Mouse (Mus musculus): ENCODE measurements around the gene Rln3. TPM values are rescaled to one million over a fixed set of nuclear protein-coding genes. Genes with fewer than 3 reads are reported as not detected.

The Rln3 gene
- polyA plus RNA-seq, 1 experiment from 2014 or later: 0.51 TPM

DNA sequence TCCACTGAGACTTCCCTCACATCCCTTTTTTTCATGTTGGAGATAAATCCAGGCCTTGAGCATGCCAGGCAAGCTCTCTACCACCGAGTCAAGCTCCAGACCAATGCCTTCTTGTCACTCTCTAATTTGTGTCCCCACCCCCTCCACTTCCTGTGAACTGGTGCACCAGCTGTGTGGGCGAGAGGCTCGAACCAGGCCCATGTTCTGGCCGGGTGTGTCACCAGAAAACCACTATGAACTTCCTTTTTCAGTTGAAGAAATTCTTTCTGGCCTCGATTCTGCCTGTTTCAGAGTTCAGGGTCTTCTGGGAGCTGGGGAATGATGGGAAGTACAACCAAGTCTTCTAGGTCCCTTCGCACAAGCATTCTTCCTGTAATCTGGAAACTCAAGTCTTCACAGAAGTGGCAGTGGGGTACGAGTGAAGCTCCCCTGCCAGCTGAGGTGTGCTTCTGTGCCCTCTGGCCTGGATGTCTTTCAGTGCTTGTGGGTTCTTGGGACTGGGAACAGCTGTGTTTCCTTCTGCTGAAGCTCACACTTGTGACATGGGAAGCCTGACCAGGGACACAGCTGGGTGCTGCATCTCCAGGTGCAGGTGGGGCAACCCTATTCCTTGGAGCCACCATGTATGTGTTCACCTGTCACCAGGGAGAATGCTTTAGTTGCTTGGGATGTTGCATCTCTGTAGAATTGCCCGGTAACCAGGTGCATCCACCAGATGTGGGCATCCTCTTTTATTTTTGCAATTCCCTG, 19.2 kb upstream of the Rln3 start:
- 79% methylated on average over 8 of the region's 8 CpGs for WGBS
- H3K9ac ChIP-seq: no peak overlapping the region
- H3K4me1 ChIP-seq (replicated peaks): peaks cover 24% of the 10 kb centered on the region
- no peak overlapping the region for H3K4me3 ChIP-seq
- H3K9me3 ChIP-seq: no peaks in the 10 kb centered on the region
- ATAC-seq (ENCODE audit: low FRiP score, low read depth): no peak
- H3K27me3 ChIP-seq: no peaks in the 10 kb centered on the region
- no peak overlapping the region for H3K4me2 ChIP-seq
- H3K27ac ChIP-seq (replicated peaks): no peak overlapping the region
- no peaks in the 10 kb centered on the region for H3K36me3 ChIP-seq

DNA sequence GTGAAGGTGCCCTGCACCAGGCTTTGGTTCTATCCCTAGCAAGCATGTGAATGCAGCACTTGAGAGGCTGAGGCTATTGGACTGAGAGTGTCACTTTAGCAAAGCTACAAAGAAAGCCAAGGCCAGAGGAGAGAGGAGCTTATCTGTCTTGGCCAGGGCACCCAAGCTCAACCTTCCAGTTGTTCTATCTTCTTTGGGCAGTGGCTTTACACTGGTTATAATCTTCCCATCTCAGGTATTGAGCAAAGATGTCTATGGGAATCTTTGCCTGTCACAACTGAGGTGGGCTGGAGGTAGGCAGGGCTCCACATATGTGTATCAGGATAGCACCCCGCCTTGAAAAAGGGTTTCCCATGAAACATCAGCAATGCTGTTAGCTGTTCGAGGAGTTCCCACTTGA, 15.4 kb upstream of the Rln3 start:
- Histone ChIP-seq H3K4me1 (replicated peaks) (peaks cover under 1% of the 10 kb centered on the region; the same call in 1 of the 2 replicates), H3K9ac (no peak overlapping the region), H3K4me2 (no peak overlapping the region), H3K4me3 (no peak overlapping the region), H3K27ac (replicated peaks) (no peak overlapping the region), H3K36me3 (no peaks in the 10 kb centered on the region), H3K9me3 (no peaks in the 10 kb centered on the region), H3K27me3 (no peaks in the 10 kb centered on the region)
- 80% methylated on average over 2 of the region's 2 CpGs for WGBS
- ATAC-seq (ENCODE audit: low FRiP score, low read depth): no peak

DNA sequence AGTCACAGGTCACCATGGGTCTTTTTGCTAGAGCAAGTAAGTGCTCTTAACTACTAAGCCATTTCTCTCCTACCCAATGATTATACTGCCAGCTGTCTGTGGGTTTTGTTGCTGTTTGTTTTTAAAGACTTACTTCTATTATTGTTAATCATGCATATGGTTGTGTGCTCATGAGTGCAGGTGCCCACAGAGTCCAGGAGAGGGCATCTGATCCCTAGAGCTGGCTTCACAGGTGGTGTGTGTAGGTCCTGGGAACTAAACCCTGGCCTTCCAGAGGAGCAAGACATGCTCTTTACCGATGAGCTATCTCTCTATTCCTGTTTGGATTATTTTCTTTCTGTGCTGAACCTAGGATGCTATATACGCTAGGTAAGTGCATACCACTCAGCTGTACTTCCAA, 14.4 kb upstream of the Rln3 start:
- H3K4me2 ChIP-seq: no peak overlapping the region
- H3K27me3 ChIP-seq: no peaks in the 10 kb centered on the region
- no peak overlapping the region for H3K27ac ChIP-seq (replicated peaks)
- no peaks in the 10 kb centered on the region for H3K36me3 ChIP-seq
- H3K4me3 ChIP-seq: no peak overlapping the region
- WGBS: 79% methylated on average over 2 of the region's 2 CpGs
- ATAC-seq (ENCODE audit: low FRiP score, low read depth): no peak
- no peaks in the 10 kb centered on the region for H3K4me1 ChIP-seq (replicated peaks)
- no peak overlapping the region for H3K9ac ChIP-seq
- no peaks in the 10 kb centered on the region for H3K9me3 ChIP-seq

DNA sequence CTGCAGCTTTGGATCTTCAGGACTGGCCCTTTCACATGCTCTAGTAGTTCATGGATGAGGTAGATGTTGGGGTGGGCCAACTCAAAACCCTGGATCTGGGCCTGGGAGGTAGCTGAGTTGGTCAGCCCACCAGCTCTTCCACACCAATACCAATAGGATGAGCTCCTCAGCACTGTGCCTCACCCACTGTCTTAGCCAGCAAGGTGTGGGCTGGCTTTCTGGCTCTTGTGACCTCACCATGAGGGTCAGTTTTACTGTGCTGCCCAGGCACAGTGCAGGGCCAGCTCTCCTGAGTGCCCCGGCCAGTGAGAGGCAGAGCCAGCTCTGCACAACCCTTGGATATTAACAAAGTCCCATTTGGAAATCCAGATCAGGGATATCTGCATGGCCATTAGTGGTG, 13.0 kb upstream of the Rln3 start:
- Histone ChIP-seq H3K27me3 (no peaks in the 10 kb centered on the region), H3K9ac (no peak overlapping the region), H3K36me3 (no peaks in the 10 kb centered on the region), H3K27ac (replicated peaks) (no peak overlapping the region), H3K4me1 (replicated peaks) (no peaks in the 10 kb centered on the region), H3K9me3 (no peaks in the 10 kb centered on the region), H3K4me3 (no peak overlapping the region), H3K4me2 (no peak overlapping the region)
- WGBS: 95% methylated on average over 1 of the region's 1 CpGs
- no peak for ATAC-seq (ENCODE audit: low FRiP score, low read depth)

DNA sequence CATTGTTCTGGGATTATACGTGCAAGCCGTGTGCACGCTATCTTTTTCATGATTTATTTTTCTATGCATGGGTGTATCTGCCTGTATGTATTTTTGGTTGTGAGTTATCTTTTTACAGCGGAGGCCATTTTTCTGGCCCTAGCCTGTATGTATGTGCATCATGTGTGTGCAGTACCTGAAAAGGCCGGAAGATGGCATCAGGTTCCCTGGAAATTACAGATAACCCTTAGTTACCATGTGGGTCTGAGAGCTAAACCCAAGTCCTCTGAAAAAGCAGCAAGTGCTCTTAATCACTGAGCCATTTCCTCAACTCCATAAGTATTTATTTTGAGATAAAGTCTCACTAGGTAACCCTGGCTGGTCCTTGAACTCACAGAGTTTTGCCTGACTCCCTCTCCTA, 8.4 kb upstream of the Rln3 start:
- ATAC-seq (ENCODE audit: low FRiP score, low read depth): no peak
- Histone ChIP-seq H3K27ac (replicated peaks) (no peak overlapping the region), H3K4me3 (no peak overlapping the region), H3K27me3 (no peaks in the 10 kb centered on the region), H3K36me3 (no peaks in the 10 kb centered on the region), H3K9me3 (no peaks in the 10 kb centered on the region), H3K4me1 (replicated peaks) (no peaks in the 10 kb centered on the region), H3K4me2 (no peak overlapping the region), H3K9ac (no peak overlapping the region)
- WGBS: 97% methylated on average over 5 of the region's 5 CpGs

DNA sequence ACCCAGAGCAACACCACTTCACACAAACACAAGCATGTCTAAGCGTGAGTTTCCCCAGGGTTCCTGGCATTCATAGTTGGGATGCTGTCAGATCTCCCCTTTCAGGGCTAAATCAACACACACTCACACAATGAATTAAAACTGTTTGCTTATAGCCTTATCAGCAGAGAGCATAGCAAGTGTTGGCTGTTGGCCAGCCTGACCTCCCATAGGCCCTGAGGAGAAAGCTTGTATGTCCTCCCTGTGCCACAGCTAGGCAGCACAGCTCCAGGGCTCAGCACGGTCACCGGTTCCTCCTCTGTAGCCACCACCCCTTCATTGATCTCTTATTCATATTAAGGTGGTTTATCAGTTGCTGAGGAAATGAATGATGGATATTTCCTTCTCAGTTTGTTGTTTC, 7.9 kb upstream of the Rln3 start:
- WGBS: 69% methylated on average over 3 of the region's 3 CpGs
- Histone ChIP-seq H3K4me3 (no peak overlapping the region), H3K4me2 (no peak overlapping the region), H3K9me3 (no peaks in the 10 kb centered on the region), H3K9ac (no peak overlapping the region), H3K27me3 (no peaks in the 10 kb centered on the region), H3K36me3 (no peaks in the 10 kb centered on the region), H3K27ac (replicated peaks) (no peak overlapping the region), H3K4me1 (replicated peaks) (no peaks in the 10 kb centered on the region)
- ATAC-seq (ENCODE audit: low FRiP score, low read depth): no peak

DNA sequence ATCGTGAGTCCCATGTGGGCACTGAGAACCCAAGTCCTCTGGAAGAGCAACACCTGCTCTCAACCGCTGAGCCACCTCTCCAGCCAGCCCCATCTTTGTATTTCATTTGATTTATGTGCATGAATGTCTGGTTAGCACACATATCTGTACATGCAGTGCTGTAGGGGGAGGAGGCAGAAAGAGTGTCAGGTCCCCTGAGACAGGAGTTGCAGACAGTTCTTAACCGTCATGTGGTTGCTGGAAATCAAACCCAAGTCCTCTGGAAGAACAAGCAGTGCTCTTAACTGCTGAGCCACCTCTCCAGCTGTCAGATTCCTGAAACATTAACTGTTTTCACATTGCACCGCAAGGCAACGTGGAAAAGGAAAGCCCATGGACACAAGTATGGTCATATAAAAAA, 3.4 kb upstream of the Rln3 start:
- ATAC-seq (ENCODE audit: low FRiP score, low read depth): no peak
- Histone ChIP-seq H3K27me3 (peaks cover 26% of the 10 kb centered on the region), H3K9me3 (no peaks in the 10 kb centered on the region), H3K4me1 (replicated peaks) (0 out of 2 replicates have a peak, but pooled peaks cover 7% of the 10 kb centered on the region), H3K27ac (replicated peaks) (no peak overlapping the region), H3K9ac (no peak overlapping the region), H3K36me3 (no peaks in the 10 kb centered on the region), H3K4me2 (no peak overlapping the region), H3K4me3 (no peak overlapping the region)
- WGBS: 85% methylated on average over 5 of the region's 5 CpGs

DNA sequence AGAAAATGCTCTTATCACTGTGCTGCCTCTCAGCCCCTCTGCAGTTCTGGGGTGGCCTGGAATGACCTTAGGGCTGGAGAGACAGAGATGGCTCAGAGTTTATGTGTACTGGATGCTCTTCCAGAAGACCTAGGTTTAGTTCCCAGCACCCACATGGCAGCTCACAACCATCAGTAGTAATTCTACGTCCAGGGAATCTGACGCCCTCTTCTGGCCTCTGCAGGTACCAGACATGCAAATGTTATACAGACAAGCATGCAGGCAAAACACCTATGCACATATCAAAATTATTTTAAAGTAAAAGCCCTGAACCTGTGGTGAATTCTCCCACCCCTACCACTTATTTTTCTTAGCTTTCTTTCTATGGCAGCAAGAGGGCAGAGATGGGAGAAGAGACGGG, 1.7 kb upstream of the Rln3 start:
- Histone ChIP-seq H3K27ac (replicated peaks) (no peak overlapping the region), H3K4me1 (replicated peaks) (peaks cover 19% of the 10 kb centered on the region), H3K36me3 (no peaks in the 10 kb centered on the region), H3K27me3 (peaks cover 42% of the 10 kb centered on the region), H3K9ac (no peak overlapping the region), H3K4me2 (no peak overlapping the region), H3K9me3 (no peaks in the 10 kb centered on the region), H3K4me3 (no peak overlapping the region)
- ATAC-seq (ENCODE audit: low FRiP score, low read depth): no peak
- WGBS: 81% methylated on average over 3 of the region's 3 CpGs

DNA sequence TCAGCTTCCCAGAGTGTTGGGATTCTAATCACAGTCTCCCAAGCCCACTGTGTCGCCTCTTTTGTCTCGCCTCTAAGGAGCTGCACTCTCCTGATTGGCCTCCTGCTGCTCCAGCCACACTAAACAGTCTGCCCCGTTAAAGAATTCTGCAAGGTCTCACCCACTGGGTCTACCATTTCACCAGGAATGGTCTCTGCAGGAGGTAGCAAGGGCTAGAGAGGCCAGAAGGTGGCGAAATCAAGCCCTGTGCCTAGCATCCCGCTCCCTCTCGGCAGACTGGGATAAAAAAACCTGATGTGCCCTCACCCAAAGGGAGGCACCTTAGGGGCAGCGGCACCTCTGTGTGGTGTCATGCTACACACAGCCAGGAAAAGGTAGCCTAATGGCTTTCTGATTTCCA, 697 bp downstream of the Rln3 start:
- no peak overlapping the region for H3K9ac ChIP-seq
- peaks cover 54% of the 10 kb centered on the region for H3K27me3 ChIP-seq
- H3K4me3 ChIP-seq: no peak overlapping the region
- H3K27ac ChIP-seq (replicated peaks): no peak overlapping the region
- ATAC-seq (ENCODE audit: low FRiP score, low read depth): no peak
- no peaks in the 10 kb centered on the region for H3K36me3 ChIP-seq
- no peak overlapping the region for H3K4me2 ChIP-seq
- peaks cover 19% of the 10 kb centered on the region for H3K4me1 ChIP-seq (replicated peaks)
- 4% methylated on average over 7 of the region's 7 CpGs for WGBS
- no peaks in the 10 kb centered on the region for H3K9me3 ChIP-seq

DNA sequence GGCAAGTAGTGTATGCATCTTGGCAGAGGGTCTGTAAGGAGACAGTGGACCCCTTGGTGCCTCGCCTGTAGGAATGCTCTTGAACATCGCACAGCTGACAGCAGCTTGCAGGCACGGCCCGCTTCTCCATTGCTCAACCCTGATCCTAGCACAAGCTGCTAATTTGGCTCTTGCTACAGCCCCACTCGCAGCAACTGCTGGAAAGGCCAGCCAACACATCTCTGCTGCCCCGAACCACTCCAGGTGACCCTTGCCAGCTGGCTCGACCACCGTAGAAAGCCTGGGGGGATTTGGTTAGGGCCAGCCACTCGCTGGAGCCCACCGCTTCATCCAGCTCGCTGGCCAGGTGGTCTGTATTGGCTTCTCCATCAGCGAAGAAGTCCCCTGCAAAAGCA, 1.9 kb downstream of the Rln3 start:
- WGBS: 39% methylated on average over 12 of the region's 12 CpGs
- H3K36me3 ChIP-seq: no peaks in the 10 kb centered on the region
- no peak overlapping the region for H3K27ac ChIP-seq (replicated peaks)
- peaks cover 54% of the 10 kb centered on the region for H3K27me3 ChIP-seq
- ATAC-seq (ENCODE audit: low FRiP score, low read depth): no peak
- peak overlapping the region; percentile 67 for H3K4me2 ChIP-seq
- H3K9me3 ChIP-seq: no peaks in the 10 kb centered on the region
- peaks cover 19% of the 10 kb centered on the region for H3K4me1 ChIP-seq (replicated peaks)
- no peak overlapping the region for H3K9ac ChIP-seq
- H3K4me3 ChIP-seq: no peak overlapping the region

DNA sequence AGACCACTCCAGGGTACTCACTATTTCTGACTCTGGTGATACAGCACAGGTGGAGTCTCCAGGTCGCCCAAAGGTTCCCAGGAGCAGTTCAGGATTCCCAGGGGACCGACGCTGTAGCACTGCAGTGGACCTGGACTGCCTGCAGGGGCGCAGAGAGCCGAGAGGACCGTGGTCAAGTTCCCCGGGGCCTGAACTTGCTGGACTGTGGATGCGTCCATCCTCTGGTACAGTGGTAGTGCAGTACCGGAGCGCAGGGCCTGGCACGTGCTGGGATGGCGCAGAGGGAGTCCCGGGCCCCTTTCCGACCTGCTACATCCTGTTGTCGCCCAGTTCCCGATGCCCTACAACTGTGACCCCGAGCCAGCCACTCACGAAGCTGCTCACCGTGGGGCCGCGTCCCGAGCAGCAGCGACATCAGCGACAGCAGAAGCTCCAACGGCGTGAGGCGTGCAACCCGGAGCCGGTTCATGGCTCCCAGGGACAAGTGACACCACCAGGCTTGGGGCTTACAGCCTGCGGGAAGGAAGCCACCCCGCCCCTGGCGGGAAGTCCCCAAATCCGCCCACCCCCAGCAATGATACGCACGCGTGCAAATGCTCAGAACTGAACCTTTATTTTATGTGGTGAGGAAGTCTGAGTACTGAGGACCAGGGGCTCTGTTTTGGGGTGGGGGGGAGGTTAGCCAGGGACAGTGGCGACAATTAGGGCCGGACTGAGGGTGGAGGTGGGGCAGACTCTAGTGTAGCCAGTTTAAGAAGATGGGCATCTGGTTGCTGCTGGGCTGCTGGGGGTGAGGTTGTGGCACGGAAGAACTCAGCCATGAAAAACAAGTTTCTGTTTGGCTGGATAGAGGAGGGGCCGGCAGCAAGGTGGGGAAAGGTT, 2.5 kb downstream of the Rln3 start, which contains the start of gene Il27ra:
TSS of gene Il27ra (minus strand) at position 524 of the 882 bp plus-strand sequence.
- Histone ChIP-seq H3K9me3 (no peaks in the 10 kb centered on the region), H3K4me1 (replicated peaks) (peaks cover 19% of the 10 kb centered on the region), H3K27me3 (peaks cover 54% of the 10 kb centered on the region), H3K4me3 (peak within 1 kb of the TSS; percentile 33), H3K27ac (replicated peaks) (no peak within 1 kb of the TSS), H3K9ac (peak within 1 kb of the TSS; percentile 35; the same call in 1 of the 2 replicates), H3K36me3 (no peaks in the 10 kb centered on the region), H3K4me2 (peak within 1 kb of the TSS; percentile 67)
- ATAC-seq (ENCODE audit: low FRiP score, low read depth): peak; percentile 65
- 3% methylated on average over 39 of the region's 40 CpGs for WGBS

DNA sequence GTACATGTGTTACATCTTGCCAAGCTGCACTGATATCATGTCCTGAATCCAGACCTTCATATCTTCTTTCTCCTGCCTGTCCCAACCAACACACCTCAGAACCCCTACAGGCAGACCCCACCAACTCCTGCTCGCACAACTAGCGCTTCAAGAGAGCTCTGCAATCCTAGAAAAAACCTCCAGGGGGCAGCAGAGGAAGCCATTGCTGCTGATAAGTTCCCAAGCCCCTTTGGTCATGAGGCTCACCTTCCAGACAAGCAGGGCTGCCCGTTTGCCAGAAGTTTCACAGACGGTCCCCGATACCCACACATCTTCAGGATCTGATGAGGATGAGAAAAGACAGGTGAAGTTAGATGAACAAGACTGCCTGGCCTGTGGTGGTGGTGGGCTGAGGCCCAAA, 5.8 kb downstream of the Rln3 start:
- Histone ChIP-seq H3K27ac (replicated peaks) (no peak overlapping the region), H3K27me3 (peaks cover 36% of the 10 kb centered on the region), H3K9ac (no peak overlapping the region), H3K4me3 (no peak overlapping the region), H3K36me3 (no peaks in the 10 kb centered on the region), H3K4me2 (no peak overlapping the region), H3K4me1 (replicated peaks) (peaks cover 12% of the 10 kb centered on the region), H3K9me3 (no peaks in the 10 kb centered on the region)
- no peak for ATAC-seq (ENCODE audit: low FRiP score, low read depth)
- 5% methylated on average over 5 of the region's 5 CpGs for WGBS
